Mouse (Mus musculus): ENCODE results near the gene 2610507B11Rik. TPM values are rescaled to one million over a fixed set of nuclear protein-coding genes. Genes with fewer than 3 reads are reported as not detected.

The 2610507B11Rik gene
- polyA plus RNA-seq, 1 experiment, result 51.7 TPM

- Histone ChIP-seq H3K4me3 (ENCODE audit: low read depth, low read length) (no peak overlapping the region), H3K27ac (ENCODE audit: insufficient read depth, low read depth, low read length) (no peak overlapping the region), H3K36me3 (ENCODE audit: control insufficient read depth, insufficient read depth, low read length) (peaks cover 11% of the 10 kb centered on the region), H3K27me3 (ENCODE audit: control insufficient read depth, insufficient read depth, low read length) (no peaks in the 10 kb centered on the region), H3K4me1 (ENCODE audit: control insufficient read depth, insufficient read depth, insufficient read length, low read length) (no peaks in the 10 kb centered on the region)
- no peak for TF ChIP-seq POLR2A (IDR thresholded peaks at IDR 0.05; ENCODE audit: low read depth, low read length)
- no peak for TF ChIP-seq CTCF (IDR thresholded peaks at IDR 0.05; ENCODE audit: extremely low read depth, insufficient read length, insufficient replicate concordance, low read depth, low read length)
- WGBS, result 92% methylated on average over 8 of the region's 8 CpGs
Measured at GRCm38 (mm10) chr11:78310861-78311511, 49.4 kb downstream of the 2610507B11Rik start.

DNA sequence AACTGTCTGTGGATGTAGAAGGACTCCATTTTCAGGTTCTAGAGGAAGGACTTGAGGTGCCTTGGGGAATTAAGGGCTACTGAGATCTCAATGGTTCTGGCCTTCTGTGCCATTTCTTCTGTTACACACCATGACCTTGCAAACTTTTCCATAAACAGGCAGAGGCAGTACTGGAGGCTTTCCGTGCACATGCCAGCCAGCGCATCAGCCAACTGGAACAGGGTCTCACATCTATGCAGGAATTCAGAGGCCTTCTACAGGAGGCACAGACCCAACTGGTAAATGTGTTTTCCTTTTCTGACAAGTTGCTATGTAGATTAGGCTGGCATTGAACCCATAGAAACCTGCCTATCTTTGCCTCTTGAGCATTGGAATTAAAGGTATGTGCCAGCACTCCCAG lies 52.1 kb downstream of the 2610507B11Rik start:
- no peak for TF ChIP-seq CTCF (IDR thresholded peaks at IDR 0.05; ENCODE audit: extremely low read depth, insufficient read length, insufficient replicate concordance, low read depth, low read length)
- TF ChIP-seq POLR2A (IDR thresholded peaks at IDR 0.05; ENCODE audit: low read depth, low read length), result no peak

DNA sequence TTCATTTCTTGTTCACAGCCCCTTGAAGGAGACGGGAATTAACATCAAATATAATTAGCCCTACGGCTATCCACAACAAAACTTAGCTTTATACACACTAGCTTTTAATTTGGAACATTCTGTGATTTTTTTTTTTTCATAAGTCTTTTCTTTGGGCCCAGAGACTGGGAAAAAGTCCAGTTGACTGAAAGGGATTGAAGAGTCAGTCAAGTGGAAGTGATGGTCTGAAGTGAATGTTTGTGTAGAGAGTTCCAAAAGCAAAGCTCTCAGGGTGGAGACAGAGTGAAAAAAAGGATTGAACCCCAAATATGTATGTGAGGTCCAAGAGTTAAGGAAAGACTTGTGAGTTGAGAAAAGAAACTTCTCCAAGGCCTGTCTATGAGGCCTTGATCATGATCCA lies 56.9 kb downstream of the 2610507B11Rik start:
- Histone ChIP-seq H3K36me3 (ENCODE audit: control insufficient read depth, insufficient read depth, low read length) (peaks cover 20% of the 10 kb centered on the region), H3K27ac (ENCODE audit: insufficient read depth, low read depth, low read length) (no peak overlapping the region), H3K27me3 (ENCODE audit: control insufficient read depth, insufficient read depth, low read length) (no peaks in the 10 kb centered on the region), H3K4me3 (ENCODE audit: low read depth, low read length) (no peak overlapping the region), H3K4me1 (ENCODE audit: control insufficient read depth, insufficient read depth, insufficient read length, low read length) (peaks cover 3% of the 10 kb centered on the region; the same call in 1 of the 2 replicates)
- WGBS, result 91% methylated on average over 2 of the region's 2 CpGs
- TF ChIP-seq POLR2A (IDR thresholded peaks at IDR 0.05; ENCODE audit: low read depth, low read length) (no peak), CTCF (IDR thresholded peaks at IDR 0.05; ENCODE audit: extremely low read depth, insufficient read length, insufficient replicate concordance, low read depth, low read length) (no peak)

More for the DNA sequence above, 52.1 kb downstream of the 2610507B11Rik start:
- no peak overlapping the region for H3K27ac ChIP-seq (ENCODE audit: insufficient read depth, low read depth, low read length)
- H3K27me3 ChIP-seq (ENCODE audit: control insufficient read depth, insufficient read depth, low read length), result no peaks in the 10 kb centered on the region
- peaks cover 17% of the 10 kb centered on the region for H3K36me3 ChIP-seq (ENCODE audit: control insufficient read depth, insufficient read depth, low read length)
- 100% methylated on average over 2 of the region's 2 CpGs for WGBS
- H3K4me1 ChIP-seq (ENCODE audit: control insufficient read depth, insufficient read depth, insufficient read length, low read length), result no peaks in the 10 kb centered on the region
- H3K4me3 ChIP-seq (ENCODE audit: low read depth, low read length), result no peak overlapping the region

DNA sequence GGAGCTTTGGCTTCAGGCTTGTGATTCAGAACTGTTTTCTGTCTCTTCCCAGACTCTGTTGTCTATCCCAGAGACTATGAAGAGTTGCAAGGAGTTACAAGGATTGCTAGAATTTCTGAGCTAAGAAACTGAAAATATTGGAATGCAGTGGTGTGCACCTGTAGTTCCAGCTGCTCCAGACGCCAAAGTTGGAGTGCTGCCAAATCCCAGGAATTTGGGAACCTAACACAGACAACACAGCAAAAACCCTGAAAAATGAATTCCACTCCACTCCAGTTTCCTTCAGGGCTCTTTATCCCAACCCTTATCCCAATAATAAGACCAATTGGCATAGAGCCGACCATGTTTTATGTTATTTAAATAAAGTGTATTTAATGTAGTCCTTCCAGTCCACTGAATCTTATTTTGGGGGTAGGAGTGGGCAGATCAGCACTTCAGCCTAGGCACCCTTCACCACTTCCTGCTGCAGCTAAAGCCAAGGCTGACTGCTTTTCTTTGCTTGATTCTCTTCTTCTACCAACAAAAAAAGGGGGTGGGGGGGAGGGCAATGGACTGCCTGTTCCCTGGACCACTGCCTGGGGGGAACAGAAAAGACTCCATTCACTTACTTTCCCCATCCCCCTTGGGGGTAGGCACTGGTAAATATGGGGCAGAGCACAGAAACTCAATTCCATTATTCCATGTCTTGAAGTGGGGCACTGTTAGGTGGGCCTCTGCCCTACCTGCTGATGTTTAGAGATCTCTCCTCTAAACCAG lies 60.7 kb downstream of the 2610507B11Rik start:
- peak overlapping the region; percentile 6; the same call in 1 of the 2 replicates for H3K27ac ChIP-seq (ENCODE audit: insufficient read depth, low read depth, low read length)
- WGBS, result 49% methylated on average over 2 of the region's 2 CpGs

DNA sequence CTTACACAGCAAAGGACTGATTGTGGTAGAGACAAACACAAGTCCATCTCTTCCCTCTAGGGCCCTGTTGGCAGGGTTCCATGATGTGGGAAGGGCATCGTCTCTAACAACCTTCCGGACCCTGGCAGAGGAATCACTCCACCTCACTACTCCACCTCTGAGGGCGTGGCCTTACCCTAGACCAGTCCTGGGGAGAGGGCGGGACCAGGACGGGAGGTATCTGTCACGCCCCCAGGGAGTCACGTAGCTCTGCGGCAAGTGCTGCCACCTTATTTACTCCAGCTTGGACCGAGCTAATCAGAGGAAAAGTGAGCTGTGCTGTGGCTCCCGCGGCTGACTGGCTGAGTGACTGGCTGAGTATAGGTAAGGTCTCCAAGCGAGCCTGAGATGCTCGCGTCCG lies 61.3 kb downstream of the 2610507B11Rik start, which contains the start of gene Aldoc:
Gene Aldoc (plus strand): TSS at position 109 of the 400 bp plus-strand sequence.
- Histone ChIP-seq H3K36me3 (ENCODE audit: control insufficient read depth, insufficient read depth, low read length) (peaks cover 6% of the 10 kb centered on the region), H3K27ac (ENCODE audit: insufficient read depth, low read depth, low read length) (peak within 1 kb of the TSS; percentile 19; the same call in 1 of the 2 replicates), H3K4me1 (ENCODE audit: control insufficient read depth, insufficient read depth, insufficient read length, low read length) (peaks cover 6% of the 10 kb centered on the region; the same call in 1 of the 2 replicates), H3K4me3 (ENCODE audit: low read depth, low read length) (peak within 1 kb of the TSS; percentile 50), H3K27me3 (ENCODE audit: control insufficient read depth, insufficient read depth, low read length) (no peaks in the 10 kb centered on the region)
- TF ChIP-seq CTCF (IDR thresholded peaks at IDR 0.05; ENCODE audit: extremely low read depth, insufficient read length, insufficient replicate concordance, low read depth, low read length) (no peak), POLR2A (IDR thresholded peaks at IDR 0.05; ENCODE audit: low read depth, low read length) (peak; percentile 79)
- 4% methylated on average over 15 of the region's 15 CpGs for WGBS

More for the DNA sequence above, 60.7 kb downstream of the 2610507B11Rik start:
- TF ChIP-seq CTCF (IDR thresholded peaks at IDR 0.05; ENCODE audit: extremely low read depth, insufficient read length, insufficient replicate concordance, low read depth, low read length) (no peak), POLR2A (IDR thresholded peaks at IDR 0.05; ENCODE audit: low read depth, low read length) (no peak)
- Histone ChIP-seq H3K36me3 (ENCODE audit: control insufficient read depth, insufficient read depth, low read length) (peaks cover 9% of the 10 kb centered on the region), H3K4me1 (ENCODE audit: control insufficient read depth, insufficient read depth, insufficient read length, low read length) (peaks cover 6% of the 10 kb centered on the region; the same call in 1 of the 2 replicates), H3K4me3 (ENCODE audit: low read depth, low read length) (no peak overlapping the region), H3K27me3 (ENCODE audit: control insufficient read depth, insufficient read depth, low read length) (no peaks in the 10 kb centered on the region)

DNA sequence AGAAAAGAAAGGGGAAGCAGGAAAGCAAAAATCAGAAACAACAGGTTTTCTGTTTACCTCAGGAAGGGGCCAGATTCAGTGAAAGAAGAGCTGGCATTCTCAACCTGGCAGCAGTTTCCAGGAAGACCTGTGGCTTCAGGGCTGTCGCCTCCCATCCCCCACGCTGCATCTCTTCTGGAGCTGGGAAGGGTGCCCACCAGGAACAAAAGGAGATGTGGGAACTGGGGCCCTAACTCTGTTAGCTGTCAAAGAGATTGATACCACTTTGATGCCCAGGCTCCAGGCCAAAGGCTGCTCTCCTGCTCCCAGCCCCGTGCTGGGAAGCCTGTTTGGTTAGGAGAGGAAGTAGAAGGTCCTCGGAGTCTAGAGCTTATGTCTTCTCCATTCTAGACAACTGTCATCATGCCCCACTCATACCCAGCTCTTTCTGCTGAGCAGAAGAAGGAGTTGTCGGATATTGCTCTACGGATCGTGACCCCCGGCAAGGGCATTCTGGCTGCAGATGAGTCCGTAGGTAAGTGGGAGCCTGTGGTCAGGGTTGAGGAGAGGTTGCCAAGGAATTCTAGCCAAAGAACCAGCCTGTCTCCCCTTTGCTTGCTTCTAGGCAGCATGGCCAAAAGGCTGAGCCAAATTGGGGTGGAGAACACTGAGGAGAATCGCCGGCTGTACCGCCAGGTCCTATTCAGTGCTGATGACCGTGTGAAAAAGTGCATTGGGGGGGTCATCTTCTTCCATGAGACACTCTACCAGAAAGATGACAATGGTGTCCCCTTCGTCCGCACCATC lies 62.6 kb downstream of the 2610507B11Rik start:
- TF ChIP-seq CTCF (IDR thresholded peaks at IDR 0.05; ENCODE audit: extremely low read depth, insufficient read length, insufficient replicate concordance, low read depth, low read length) (no peak), POLR2A (IDR thresholded peaks at IDR 0.05; ENCODE audit: low read depth, low read length) (no peak)
- peaks cover 6% of the 10 kb centered on the region for H3K36me3 ChIP-seq (ENCODE audit: control insufficient read depth, insufficient read depth, low read length)
- no peaks in the 10 kb centered on the region for H3K27me3 ChIP-seq (ENCODE audit: control insufficient read depth, insufficient read depth, low read length)
- WGBS, result 86% methylated on average over 15 of the region's 15 CpGs
- H3K4me1 ChIP-seq (ENCODE audit: control insufficient read depth, insufficient read depth, insufficient read length, low read length), result peaks cover 6% of the 10 kb centered on the region; the same call in 1 of the 2 replicates
- no peak overlapping the region for H3K4me3 ChIP-seq (ENCODE audit: low read depth, low read length)
- H3K27ac ChIP-seq (ENCODE audit: insufficient read depth, low read depth, low read length), result no peak overlapping the region
